ENCODE assay signal across 8 mouse cellular contexts in genomic region chr10:18528475-18528874, GRCm38 (mm10). TPM values are rescaled to one million over a fixed set of nuclear protein-coding genes. Genes with fewer than 3 reads are reported as not detected.
DNase-seq lines count a peak whose midpoint lies in the region; TF ChIP-seq lines count a peak whose summit lies in the region.

No protein-coding gene starts in this region.

- H3K27me3 ChIP-seq in E14TG2a.4 (ENCODE audit: insufficient read depth, low read length): peaks cover 53% of the 10 kb centered on the region

- peaks cover 5% of the 10 kb centered on the region for H3K36me3 ChIP-seq in E14TG2a.4 (ENCODE audit: insufficient read depth, low read length)

- peak; percentile 57 for DNase-seq in adrenal gland, postnatal 14 days
- DNase-seq in adrenal gland, postnatal 25 days: no peak
- peak; percentile 62 for DNase-seq in layer of hippocampus, adult 11-12 months (ENCODE audit: low spot score)
- no peak for DNase-seq in layer of hippocampus, adult 9-11 months
- peak; percentile 68 for DNase-seq in embryo, embryonic 10.5 days (ENCODE audit: low spot score)
- DNase-seq in right cerebral cortex, postnatal 4 days: peak; percentile 16
- DNase-seq in ovary, postnatal 14 days (ENCODE audit: low spot score): no peak

- TF ChIP-seq CTCF in E14TG2a.4 (conservative IDR thresholded peaks at IDR 0.05; ENCODE audit: low read length): peak; percentile 33

- H3K9me3 ChIP-seq in E14TG2a.4 (ENCODE audit: low read length): no peaks in the 10 kb centered on the region

- no peak overlapping the region for H3K4me3 ChIP-seq in E14TG2a.4 (replicated peaks; ENCODE audit: low read length)

- H3K4me1 ChIP-seq in E14TG2a.4 (replicated peaks; ENCODE audit: low read depth, low read length): peaks cover 49% of the 10 kb centered on the region

RNA-seq across cellular contexts. Expression of gene Hebp2, which starts 17.4 kb away (rescaled TPM):
- 3.4 and 4.2 TPM in 2 replicates for total RNA-seq in adrenal gland, postnatal 14 days (2021)
- total RNA-seq in adrenal gland, postnatal 25 days (2021): 2.6 and 4.5 TPM in 2 replicates

Comparison
In these comparisons a context has a peak if more than half of its experiments do, and no peak if none do; other contexts are left out.
1. DNase-seq: peak in adrenal gland, postnatal 14 days (single experiment), layer of hippocampus, adult 11-12 months (single experiment), embryo, embryonic 10.5 days (single experiment) and right cerebral cortex, postnatal 4 days (single experiment); none in adrenal gland, postnatal 25 days (single experiment), layer of hippocampus, adult 9-11 months (single experiment) and ovary, postnatal 14 days (single experiment).